Mouse (Mus musculus) urinary bladder, postnatal 14 days (tissue): ENCODE measurements around the gene Mcm3ap.

Experiments
- DNase-seq: peaks from one replicate; pipeline ENCODE4 v3.0.0; 2021; ENCODE audit warnings: low spot score

Mcm3ap gene

GRCm38 (mm10) chr10:76495501-76495900 lies 26.8 kb downstream of the Mcm3ap start:
- DNase-seq = no peak

- DNase-seq = no peak
Measured at GRCm38 (mm10) chr10:76496366-76496765, 27.6 kb downstream of the Mcm3ap start.

- no peak for DNase-seq
Measured at GRCm38 (mm10) chr10:76497522-76497921, 28.8 kb downstream of the Mcm3ap start.

GRCm38 (mm10) chr10:76504271-76504943 lies 35.7 kb downstream of the Mcm3ap start:
- DNase-seq = no peak

GRCm38 (mm10) chr10:76505865-76506264 lies 37.1 kb downstream of the Mcm3ap start:
- no peak for DNase-seq

- DNase-seq = peak; percentile 79
Measured at GRCm38 (mm10) chr10:76512965-76513583, 44.3 kb downstream of the Mcm3ap start.

GRCm38 (mm10) chr10:76530922-76531321 lies 62.2 kb downstream of the Mcm3ap start:
- DNase-seq = no peak

GRCm38 (mm10) chr10:76531375-76531774 lies 62.6 kb downstream of the Mcm3ap start, which contains the start of gene Lss:
Lss (plus strand) TSS chr10:76531588.
- peak; percentile 97 for DNase-seq

- no peak for DNase-seq
Measured at GRCm38 (mm10) chr10:76531828-76532227, 63.1 kb downstream of the Mcm3ap start.

- no peak for DNase-seq
Measured at GRCm38 (mm10) chr10:76535526-76535925, 66.8 kb downstream of the Mcm3ap start.

- DNase-seq = peak; percentile 16
Measured at GRCm38 (mm10) chr10:76537619-76538018, 68.9 kb downstream of the Mcm3ap start.

- no peak for DNase-seq
Measured at GRCm38 (mm10) chr10:76541336-76542085, 72.8 kb downstream of the Mcm3ap start.

GRCm38 (mm10) chr10:76542636-76543375 lies 74.1 kb downstream of the Mcm3ap start:
- no peak for DNase-seq

GRCm38 (mm10) chr10:76546566-76546965 lies 77.8 kb downstream of the Mcm3ap start:
- DNase-seq = no peak

- DNase-seq = no peak
Measured at GRCm38 (mm10) chr10:76548218-76548617, 79.5 kb downstream of the Mcm3ap start.

GRCm38 (mm10) chr10:76550458-76550857 lies 81.7 kb downstream of the Mcm3ap start:
- DNase-seq = no peak

- DNase-seq = no peak
Measured at GRCm38 (mm10) chr10:76551556-76551955, 82.8 kb downstream of the Mcm3ap start.

- DNase-seq = no peak
Measured at GRCm38 (mm10) chr10:76554061-76554460, 85.3 kb downstream of the Mcm3ap start.

GRCm38 (mm10) chr10:76561972-76562371 lies 93.2 kb downstream of the Mcm3ap start, which contains the start of gene Spatc1l:
Spatc1l (plus strand) TSS chr10:76562272.
- no peak for DNase-seq
